Mouse (Mus musculus) right cerebral cortex, adult 18-20 months (tissue): ENCODE measurements around the gene Zfp937.
"Not testable (repeated sequence)": the region's sequence is repeated elsewhere in the genome, so short reads cannot be mapped to it uniquely, and the experiment has no call there.

Source experiments
- DNase-seq: peaks from one replicate; pipeline ENCODE4 v3.0.0; 2022; ENCODE audit warnings: mixed read lengths

The Zfp937 gene

DNA sequence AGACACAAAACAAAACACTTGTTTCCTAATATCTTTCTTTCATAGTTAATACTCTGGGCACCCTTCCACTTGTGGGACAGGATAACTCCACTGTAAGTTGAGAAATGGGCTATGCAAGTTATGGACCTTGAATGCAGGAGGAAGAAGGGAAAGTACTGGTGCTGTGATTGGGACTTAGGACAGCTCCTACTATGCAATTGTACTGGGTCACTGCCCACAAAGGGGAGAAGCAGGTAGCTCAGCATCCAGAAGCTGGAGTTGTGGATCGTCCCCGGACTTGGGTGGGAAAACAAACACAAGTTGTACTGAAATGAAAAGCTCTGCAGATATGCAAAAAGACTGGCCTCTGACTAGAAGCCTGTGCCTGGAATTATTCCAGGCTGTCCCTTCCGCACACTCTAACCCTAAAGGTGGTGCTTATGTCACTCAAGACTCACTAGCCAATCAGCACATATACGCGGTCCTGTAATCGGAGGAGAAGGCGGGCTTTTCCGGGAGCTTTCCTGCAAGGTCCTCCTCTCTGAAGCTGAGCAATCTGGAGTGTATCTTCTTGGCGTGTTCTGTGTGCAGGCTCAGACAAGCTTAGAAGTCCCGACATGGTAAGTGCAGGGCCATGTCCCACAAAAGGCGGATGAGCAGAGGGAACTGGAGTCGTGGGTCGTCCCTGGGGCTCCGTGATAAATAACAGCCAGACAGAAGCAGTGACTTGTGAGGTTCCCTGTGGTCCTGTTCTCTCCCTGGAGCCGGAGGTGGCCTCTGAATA lies at the start of gene Zfp937:
Gene Zfp937 (plus strand): TSS at position 474 of the 763 bp plus-strand sequence.
- DNase-seq: peak; percentile 90

DNA sequence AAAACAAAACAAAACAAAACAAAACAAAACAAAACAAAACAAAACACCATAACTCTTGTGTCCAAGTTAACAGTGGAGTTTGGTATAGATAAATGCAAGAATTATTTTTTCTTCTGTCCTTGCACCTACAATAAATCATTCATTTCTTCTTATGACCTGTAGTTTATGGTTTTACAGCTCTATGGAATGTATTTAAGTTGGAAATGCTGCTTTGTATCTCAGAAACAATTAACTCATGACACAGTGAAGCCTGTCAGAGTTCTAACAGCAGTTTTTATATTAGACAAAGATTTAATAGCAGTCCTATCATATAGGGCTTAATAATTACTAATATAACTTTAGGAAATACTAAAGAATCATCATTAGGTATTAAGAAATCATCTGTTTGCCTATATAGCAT lies 44.0 kb upstream of the Zfp937 start:
- DNase-seq: no peak

DNA sequence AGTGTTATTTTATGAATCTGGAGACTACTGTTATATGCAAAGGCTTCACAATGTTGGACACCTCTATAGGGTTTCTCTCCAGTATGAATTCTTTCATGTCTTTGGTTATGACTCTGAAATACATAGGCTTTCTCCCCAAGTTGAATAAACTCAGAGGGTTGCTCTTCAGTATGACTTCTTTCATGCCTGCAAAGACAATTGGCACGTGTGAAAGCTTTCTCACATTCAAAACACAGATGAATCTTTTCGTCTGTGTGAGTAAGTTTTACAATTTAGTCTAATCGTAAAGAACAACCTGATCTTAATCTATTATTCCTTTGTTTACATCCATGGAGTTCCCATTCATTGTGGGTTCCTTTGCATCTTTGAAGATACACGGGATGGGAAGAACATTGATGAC lies 38.3 kb upstream of the Zfp937 start, which contains the start of gene Gm10770:
Gene Gm10770 (minus strand): TSS at position 101 of the 400 bp plus-strand sequence.
- DNase-seq: not testable (repeated sequence)

DNA sequence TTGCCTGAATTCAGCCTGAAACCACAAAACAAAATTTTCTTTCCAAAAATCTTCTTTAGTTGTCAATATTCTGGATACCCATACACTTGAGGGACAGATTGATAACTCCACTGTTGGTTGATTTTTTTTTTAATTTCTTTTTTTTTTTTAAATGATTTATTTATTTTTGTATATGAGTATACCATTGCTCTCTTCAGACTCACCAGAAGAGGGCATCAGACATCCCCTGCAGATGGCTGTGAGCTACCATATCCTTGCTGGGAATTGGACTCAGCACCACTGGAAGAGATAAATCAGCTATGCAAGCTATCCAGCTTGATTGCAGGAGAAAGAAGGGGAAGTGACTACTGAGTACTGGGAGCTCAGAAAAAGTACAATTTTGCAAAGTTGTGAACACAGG lies 36.8 kb upstream of the Zfp937 start:
- DNase-seq: not testable (repeated sequence)

DNA sequence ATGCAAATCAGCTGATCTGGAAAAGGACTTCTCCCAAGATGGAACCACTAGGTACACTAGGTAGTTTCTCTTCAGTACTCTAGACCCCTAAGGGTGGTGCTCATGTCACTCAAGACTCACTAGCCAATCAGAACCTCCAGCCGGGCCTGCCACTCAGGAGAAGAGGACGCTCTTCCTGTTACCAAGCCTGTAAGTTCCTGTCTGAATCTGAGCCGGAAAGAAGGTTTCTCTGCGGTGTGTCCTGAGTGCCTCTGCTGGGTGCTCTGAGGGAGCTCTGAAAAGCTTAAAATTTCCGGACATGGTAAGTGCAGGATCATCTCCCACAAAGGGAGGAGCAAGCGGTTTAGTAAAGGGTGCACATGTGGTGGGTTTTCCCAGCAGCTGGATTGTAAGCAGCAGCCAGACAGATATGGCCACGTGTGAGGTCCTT lies 36.3 kb upstream of the Zfp937 start, which contains the start of gene Gm14139:
Gene Gm14139 (plus strand): TSS at position 186 of the 430 bp plus-strand sequence.
- not testable (repeated sequence) for DNase-seq

DNA sequence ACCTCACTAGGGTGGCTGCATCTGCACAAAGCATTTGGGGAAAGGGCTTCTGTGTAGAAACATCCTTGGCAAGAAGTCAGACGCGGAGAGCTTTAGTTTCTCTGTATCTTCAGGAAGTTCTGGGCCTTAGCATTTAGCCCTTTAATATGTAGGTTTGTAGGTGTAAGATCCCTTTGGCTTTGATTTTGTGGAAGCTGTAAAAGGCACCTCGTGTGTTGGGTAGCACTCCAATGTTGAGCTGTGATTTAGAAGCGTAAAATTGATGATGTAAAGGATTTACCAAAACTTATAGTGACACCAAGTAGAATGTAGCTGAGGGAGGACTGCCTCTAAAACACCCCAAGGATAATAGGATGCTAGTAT lies 471 bp downstream of the Zfp937 start:
- DNase-seq: not testable (repeated sequence)

DNA sequence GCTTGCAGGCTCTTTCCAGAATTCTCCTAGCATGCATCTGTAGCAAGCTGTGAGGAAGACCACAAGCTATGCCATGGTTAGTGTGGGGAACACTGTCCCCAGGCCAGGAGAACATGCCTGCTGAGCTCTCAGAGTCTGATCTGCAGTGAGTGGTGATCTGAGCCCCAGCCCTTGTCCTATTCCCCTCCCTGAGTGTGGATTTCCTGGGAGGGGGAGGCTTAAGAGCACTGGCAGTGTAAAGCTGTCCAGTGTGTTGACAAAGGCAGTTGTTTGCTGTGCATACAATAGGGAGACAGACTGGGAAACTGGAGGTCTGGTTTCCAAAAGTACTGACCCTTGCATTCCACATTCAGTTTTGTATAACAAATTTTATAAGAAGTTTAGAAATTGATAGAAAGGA lies 5.4 kb downstream of the Zfp937 start:
- DNase-seq: not testable (repeated sequence)

DNA sequence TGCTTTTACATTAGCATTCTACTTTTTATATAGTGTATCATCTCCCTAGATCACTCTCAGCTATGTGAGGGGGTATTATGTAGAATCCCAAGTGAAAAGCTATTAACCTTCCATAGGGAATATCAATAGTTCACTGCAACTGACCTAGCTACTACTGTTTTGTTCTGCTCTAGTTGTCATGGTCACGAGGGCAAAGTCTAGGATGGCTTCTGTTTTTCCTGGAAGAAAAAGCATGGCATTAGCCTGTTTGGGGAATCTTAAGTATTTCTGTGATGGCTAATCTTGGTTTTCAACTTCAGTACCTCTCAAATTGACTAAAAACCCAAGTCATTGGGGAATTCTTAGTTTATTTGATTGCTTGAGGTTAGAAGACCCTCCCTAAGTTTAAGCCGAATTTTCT lies 25.3 kb downstream of the Zfp937 start:
- no peak for DNase-seq

DNA sequence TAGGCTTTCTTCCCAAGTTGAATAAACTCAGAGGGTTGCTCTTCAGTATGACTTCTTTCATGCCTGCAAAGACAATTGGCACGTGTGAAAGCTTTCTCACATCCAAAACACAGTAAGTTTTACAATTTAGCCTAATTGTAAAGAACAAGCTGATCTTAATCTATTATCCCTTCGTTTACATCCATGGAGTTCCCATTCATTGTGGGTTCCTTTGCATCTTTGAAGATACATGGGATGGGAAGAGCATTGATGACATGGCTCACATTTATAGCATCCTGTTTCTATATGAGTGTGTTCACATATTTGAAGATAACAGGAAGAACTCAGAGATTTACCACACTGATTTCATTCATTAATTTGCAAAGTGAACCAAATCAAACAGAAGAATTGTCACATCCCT lies 37.6 kb downstream of the Zfp937 start, which contains the start of gene Gm21994:
Gene Gm21994 (minus strand): TSS at position 101 of the 400 bp plus-strand sequence.
- not testable (repeated sequence) for DNase-seq

DNA sequence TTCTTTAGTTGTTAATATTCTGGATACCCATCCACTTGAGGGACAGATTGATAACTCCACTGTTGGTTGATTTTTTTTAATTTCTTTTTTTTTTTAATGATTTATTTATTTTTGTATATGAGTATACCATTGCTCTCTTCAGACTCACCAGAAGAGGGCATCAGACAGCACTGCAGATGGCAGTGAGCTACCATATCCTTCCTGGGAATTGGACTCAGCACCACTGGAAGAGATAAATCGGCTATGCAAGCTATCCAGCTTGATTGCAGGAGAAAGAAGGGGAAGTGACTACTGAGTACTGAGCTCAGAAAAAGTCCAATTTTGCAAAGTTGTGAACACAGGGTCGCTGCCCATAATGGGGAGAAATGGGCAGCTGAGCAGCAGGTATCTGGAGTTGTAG lies 39.0 kb downstream of the Zfp937 start:
- DNase-seq: not testable (repeated sequence)

DNA sequence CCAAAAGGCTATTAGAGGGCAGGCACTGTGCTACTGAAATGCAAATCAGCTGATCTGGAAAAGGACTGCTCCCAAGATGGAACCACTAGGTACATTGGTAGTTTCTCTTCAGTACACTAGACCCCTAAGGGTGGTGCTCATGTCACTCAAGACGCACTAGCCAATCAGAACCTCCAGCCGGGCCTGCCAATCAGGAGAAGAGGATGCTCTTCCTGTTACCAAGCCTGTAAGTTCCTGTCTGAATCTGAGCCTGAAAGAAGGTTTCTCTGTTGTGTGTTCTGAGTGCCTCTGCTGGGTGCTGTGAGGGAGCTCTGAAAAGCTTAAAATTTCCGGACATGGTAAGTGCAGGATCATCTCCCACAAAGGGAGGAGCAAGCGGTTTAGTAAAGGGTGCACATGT lies 39.4 kb downstream of the Zfp937 start, which contains the start of gene Gm14124:
Gene Gm14124 (plus strand): TSS at position 227 of the 400 bp plus-strand sequence.
- not testable (repeated sequence) for DNase-seq
